Mouse (Mus musculus) urinary bladder, postnatal 0 days (tissue): ENCODE measurements around the gene Grip2. TPM values are rescaled to one million over a fixed set of nuclear protein-coding genes. Genes with fewer than 3 reads are reported as not detected.

ENCODE experiments used
- polyA plus RNA-seq: library from polyadenylated mRNA; unstranded; fragments of >200 nt; fragmentation: Nextera tagmentation; extraction: Ambion mirVana; gene quantifications from 2 replicates; pipeline ENCODE4 v1.2.1, GENCODE M21; 2015

Grip2 gene
- 0.13 and 0.18 TPM in 2 replicates for polyA plus RNA-seq

GRCm38 (mm10) chr6:91827016-91827570, at the start of gene Grip2:
TSS of gene Grip2 (minus strand) at chr6:91827250.

Other genes starting within 250 kb of the Grip2 start
- 52.2 and 67.1 TPM in 2 replicates for gene Slc6a6, start 143.2 kb downstream of the Grip2 start, polyA plus RNA-seq
- gene Ccdc174, start 50.8 kb upstream of the Grip2 start, polyA plus RNA-seq, result 17.9 and 21.7 TPM in 2 replicates
- gene 4930590J08Rik, start 75.6 kb upstream of the Grip2 start, polyA plus RNA-seq, result 0.08 TPM in 1 of 2 replicates, not detected in the other
- gene Fgd5, start 151.6 kb upstream of the Grip2 start, polyA plus RNA-seq, result 4.6 TPM in 2 replicates